Mouse (Mus musculus) cortical plate, adult 2 months (tissue): Measurements from ENCODE around the gene F12.

Source experiments
- CTCF ChIP-seq: fragments of 200-500 bp; IDR thresholded peaks from 2 replicates; pipeline ENCODE4 v1.5.1; 2011; ENCODE audit warnings: mild to moderate bottlenecking, control low read depth, low read length; ENCODE audit not compliant: insufficient read depth; ENCODE audit errors: extremely low read depth
- POLR2A ChIP-seq: fragments of 200-500 bp; IDR thresholded peaks from 2 replicates; pipeline ENCODE4 v1.6.1; 2011; ENCODE audit warnings: mild to moderate bottlenecking, low read length, control low read depth; ENCODE audit not compliant: insufficient read depth; ENCODE audit errors: extremely low read depth

DNA sequence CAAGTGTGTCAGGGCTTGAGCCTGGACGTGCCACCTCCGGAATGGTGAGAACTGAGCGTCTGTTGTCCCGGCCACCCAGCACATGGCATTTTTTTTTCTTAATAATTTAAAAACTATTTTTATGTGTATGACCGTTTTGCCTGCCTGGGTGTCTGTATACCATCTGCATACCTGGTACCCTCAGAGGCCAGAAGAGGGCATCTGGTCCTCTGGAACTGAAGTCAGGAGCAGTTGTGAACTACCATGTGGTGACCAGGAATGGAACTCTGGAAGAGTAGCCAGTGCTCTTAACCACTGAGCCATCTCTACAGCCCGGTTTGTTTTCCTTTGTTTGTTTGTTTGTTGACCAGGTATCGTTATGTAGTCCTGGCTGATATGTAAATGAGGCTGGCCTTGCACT lies 58.2 kb downstream of the F12 start:
- TF ChIP-seq CTCF (no peak), POLR2A (no peak)
